Mouse (Mus musculus): ENCODE measurements around the gene 2310030G06Rik.

GRCm38 (mm10) chr9:50750706-50751105 is 4.4 kb upstream of the 2310030G06Rik start:
- no peak for TF ChIP-seq MYOG (IDR thresholded peaks at IDR 0.05; ENCODE audit: control insufficient read depth in 1 of 3, insufficient read depth in 1 of 3, insufficient read length in 2 of 3, low read depth in 2 of 3)
- no peak for TF ChIP-seq POLR2A (IDR thresholded peaks at IDR 0.05; ENCODE audit: insufficient read length, low read depth)
- TF ChIP-seq TCF12 (IDR thresholded peaks at IDR 0.05; ENCODE audit: insufficient read depth, poor library complexity, severe bottlenecking): no peak
- no peak for TF ChIP-seq SRF (IDR thresholded peaks at IDR 0.05; ENCODE audit: control insufficient read depth, insufficient read length, low read depth)
- TF ChIP-seq USF1 (IDR thresholded peaks at IDR 0.05; ENCODE audit: low read depth): no peak
- TF ChIP-seq MAX (IDR thresholded peaks at IDR 0.05; ENCODE audit: low read depth): no peak
- no peak for TF ChIP-seq E2F4 (IDR thresholded peaks at IDR 0.05; ENCODE audit: insufficient read depth)
